Mouse (Mus musculus) brain, adult 10 weeks (tissue): Measurements from ENCODE around the gene Rdh9. TPM values are rescaled to one million over a fixed set of nuclear protein-coding genes. Genes with fewer than 3 reads are reported as not detected.

Experiments
- polyA plus RNA-seq: library from polyadenylated mRNA; stranded (reverse); fragments of 350-450 nt; fragmentation: Illumina TruSeq; extraction: RNeasy Lipid Tissue Mini Kit (QIAGEN cat#74804); gene quantifications from one replicate; pipeline ENCODE4 v1.2.3, GENCODE M21; 2015; ENCODE audit warnings: low read depth, low replicate concordance

The Rdh9 gene
- polyA plus RNA-seq, result 0.68 TPM

DNA sequence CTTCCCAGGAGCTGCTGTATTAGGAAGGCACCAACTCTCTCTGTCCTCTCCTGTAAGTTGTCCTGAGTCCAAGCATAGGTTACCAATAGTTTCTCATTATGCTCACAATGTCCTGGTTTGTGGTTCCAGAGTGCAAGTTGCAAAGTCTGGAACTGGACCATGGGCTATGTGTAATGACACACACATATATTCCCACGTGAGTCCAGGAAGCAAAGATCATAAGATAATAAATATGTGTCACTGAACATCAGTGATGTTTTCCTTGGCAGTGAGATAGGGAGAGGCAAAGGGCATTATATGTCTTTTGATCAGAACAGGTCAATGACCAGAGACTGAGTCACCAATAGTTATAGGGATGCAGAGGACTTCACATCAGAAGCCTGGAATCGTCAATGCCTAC lies at the start of gene Rdh9:
Rdh9 (plus strand) TSS at position 376 of the 400 bp plus-strand sequence.

DNA sequence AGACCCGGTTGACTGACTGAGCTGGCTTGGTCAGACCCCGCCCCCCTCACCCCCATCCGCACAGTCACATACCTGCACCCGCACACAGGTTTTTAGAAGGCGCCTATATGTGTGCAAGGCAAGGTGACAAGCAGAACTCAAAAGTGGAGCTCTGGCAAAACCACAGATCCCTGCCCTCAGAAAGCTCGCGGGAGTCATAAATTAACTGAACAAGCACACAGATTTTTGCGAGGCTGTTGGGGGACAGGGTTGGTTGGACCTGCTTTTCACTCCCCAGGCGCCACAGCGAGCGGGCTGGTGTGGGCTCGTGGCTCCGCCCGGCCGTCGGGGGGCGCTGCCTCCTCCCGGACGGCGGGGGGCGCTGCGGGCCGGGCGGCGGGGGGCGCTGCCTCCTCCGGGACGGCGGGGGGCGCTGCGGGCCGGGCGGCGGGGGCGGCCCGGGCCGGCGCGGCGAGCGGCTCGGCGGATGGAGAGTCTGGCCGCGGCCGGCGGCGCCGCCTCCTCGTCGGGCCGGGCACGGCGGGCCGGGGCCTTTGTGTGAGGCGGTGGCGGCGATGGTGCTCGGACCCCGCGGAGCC lies 37.0 kb upstream of the Rdh9 start, which contains the start of gene Zbtb39:
Zbtb39 (plus strand) TSS at position 456 of the 578 bp plus-strand sequence.

DNA sequence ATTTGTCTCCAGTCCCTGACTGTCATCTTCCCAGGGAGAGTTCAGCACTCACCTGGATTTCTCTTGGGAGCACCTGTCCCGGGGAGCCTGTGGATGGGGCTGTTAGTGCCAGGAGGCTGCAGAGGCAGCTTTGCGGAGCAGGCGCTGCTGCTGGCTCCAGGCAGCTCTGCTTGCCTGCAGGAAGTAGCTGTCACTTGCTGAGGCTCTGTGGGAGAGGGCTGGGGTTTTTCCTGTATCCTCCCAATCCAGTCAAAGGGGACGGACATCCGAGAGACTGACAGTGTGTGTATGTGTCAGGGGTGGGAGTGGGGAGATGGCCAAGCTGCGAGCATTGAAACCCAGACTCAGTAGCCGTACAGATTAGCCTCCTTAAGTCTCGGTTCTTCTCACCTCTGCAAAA lies 24.6 kb upstream of the Rdh9 start, which contains the start of gene Gpr182:
Gpr182 (minus strand) TSS at position 185 of the 400 bp plus-strand sequence.

DNA sequence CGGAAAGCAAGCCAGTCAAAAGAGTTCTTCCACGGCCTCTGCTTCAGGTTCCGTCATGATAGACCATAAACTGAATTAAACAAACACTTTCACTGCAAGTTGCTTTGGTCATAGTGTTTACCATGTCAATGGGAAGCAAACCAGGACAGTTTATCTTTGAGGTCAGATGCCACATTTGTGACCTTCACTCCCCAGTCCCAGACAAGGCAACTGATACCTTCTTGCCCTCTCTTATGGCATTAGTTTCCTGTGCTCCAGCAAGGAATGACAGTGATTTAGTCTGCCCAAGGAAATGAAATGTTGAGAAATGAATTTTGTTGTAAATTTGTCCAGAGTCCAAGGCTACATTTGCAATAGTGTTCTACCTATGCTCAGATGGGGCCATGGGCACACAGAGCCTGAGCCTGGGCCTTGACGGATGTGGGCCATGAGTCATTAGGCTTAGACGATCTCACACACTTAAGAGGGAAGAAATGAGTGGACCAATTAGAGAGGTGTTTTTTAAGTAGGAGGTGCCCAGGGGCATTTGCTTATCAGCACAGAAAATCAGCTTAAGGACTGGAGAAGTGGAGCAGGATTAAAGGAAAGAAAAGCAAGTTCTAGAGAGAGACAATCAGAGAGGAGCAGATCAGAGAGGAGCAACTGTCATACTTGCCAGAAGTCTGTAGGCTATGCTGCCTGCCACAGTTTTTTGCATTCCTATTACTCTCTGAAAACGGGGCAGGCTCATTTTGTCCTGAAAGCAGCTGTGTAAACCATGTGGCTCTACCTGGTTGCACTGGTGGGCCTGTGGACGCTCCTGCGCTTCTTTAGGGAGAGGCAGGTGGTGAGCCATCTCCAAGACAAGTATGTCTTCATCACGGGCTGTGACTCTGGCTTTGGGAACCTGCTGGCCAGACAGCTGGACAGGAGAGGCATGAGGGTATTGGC lies 16.7 kb upstream of the Rdh9 start, which contains the start of the genes Rdh1 and Rdh16f1:
Rdh1 (plus strand) TSS at position 541 of the 930 bp plus-strand sequence.
Rdh16f1 (plus strand) TSS at position 607 of the 930 bp plus-strand sequence.

DNA sequence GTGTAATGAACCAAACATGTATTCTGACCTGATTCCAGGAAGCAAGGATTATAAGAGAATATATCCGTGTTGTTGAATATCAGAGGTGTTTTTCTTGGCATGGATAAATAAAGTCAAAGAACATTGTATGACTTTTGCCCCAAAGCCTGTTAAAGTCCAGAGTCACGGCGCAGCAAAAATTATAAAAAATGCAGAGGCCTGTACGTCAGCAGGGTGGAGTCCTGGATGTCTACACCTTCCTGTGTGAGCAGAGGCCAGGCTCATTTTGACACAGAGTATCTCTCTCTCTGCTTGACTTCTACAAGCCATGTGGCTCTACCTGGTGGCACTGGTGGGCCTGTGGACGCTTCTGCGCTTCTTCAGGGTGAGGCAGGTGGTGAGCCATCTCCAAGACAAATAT lies 24.7 kb downstream of the Rdh9 start, which contains the start of gene Rdh16:
Rdh16 (plus strand) TSS at position 262 of the 400 bp plus-strand sequence.

Other genes with a start within 250 kb of the Rdh9 start
- gene Nxph4, start 241.8 kb upstream of the Rdh9 start, polyA plus RNA-seq, result 6.8 TPM
- gene Lrp1, start 155.2 kb upstream of the Rdh9 start, polyA plus RNA-seq, result 158 TPM
- gene Stat6, start 133.4 kb upstream of the Rdh9 start, polyA plus RNA-seq, result 11.0 TPM
- 3.3 TPM for gene Nemp1, start 109.5 kb upstream of the Rdh9 start, polyA plus RNA-seq
- 30.7 TPM for gene Nab2, start 107.8 kb upstream of the Rdh9 start, polyA plus RNA-seq
- gene Myo1a, start 71.2 kb upstream of the Rdh9 start, polyA plus RNA-seq, result 1.2 TPM
- gene Tac2, start 51.9 kb upstream of the Rdh9 start, polyA plus RNA-seq, result 23.1 TPM
- gene Zbtb39, start 36.8 kb upstream of the Rdh9 start, polyA plus RNA-seq, result 4.3 TPM
- gene Gpr182, start 24.7 kb upstream of the Rdh9 start, polyA plus RNA-seq, result 0.59 TPM
- not detected for gene Rdh1, start 16.7 kb upstream of the Rdh9 start, polyA plus RNA-seq
- gene Rdh16f1, start 16.6 kb upstream of the Rdh9 start, polyA plus RNA-seq, result not detected
- gene Rdh16, start 24.8 kb downstream of the Rdh9 start, polyA plus RNA-seq, result 0.22 TPM
- not detected for gene Rdh19, start 73.5 kb downstream of the Rdh9 start, polyA plus RNA-seq
- not detected for gene Rdh16f2, start 90.1 kb downstream of the Rdh9 start, polyA plus RNA-seq
- not detected for gene Rdh7, start 112.4 kb downstream of the Rdh9 start, polyA plus RNA-seq
- gene Sdr9c7, start 122.1 kb downstream of the Rdh9 start, polyA plus RNA-seq, result not detected
- not detected for gene Hsd17b6, start 231.2 kb downstream of the Rdh9 start, polyA plus RNA-seq
- 10.8 TPM for gene Prim1, start 238.8 kb downstream of the Rdh9 start, polyA plus RNA-seq